Mouse (Mus musculus) hindbrain, embryonic 14.5 days (tissue): ENCODE data around the gene Itgb4. TPM values are rescaled to one million over a fixed set of nuclear protein-coding genes. Genes with fewer than 3 reads are reported as not detected.

Experiments used
- ATAC-seq: fragments of 200-750 bp; cut with Nextera tagmentation; 2 replicates; pipeline ENCODE4 v1.8.0; 2017; ENCODE audit warnings: moderate number of reproducible peaks, mild to moderate bottlenecking, moderate TSS enrichment, moderate library complexity; ENCODE audit not compliant: low FRiP score
- DNase-seq: peaks from one replicate; pipeline ENCODE4 v3.0.0-alpha.2; 2015; ENCODE audit warnings: low spot score
- H3K27ac ChIP-seq: fragments of 300-500 bp; sonication (generic); 2 replicates; pipeline ENCODE4 v1.5.1; 2014; ENCODE audit warnings: mild to moderate bottlenecking, moderate library complexity
- H3K27me3 ChIP-seq: fragments of 300-500 bp; sonication (generic); 2 replicates; pipeline ENCODE4 v1.6.1; 2014; ENCODE audit warnings: mild to moderate bottlenecking, low read length, mixed read lengths; ENCODE audit not compliant: control insufficient read depth, insufficient read depth
- H3K36me3 ChIP-seq: fragments of 300-500 bp; sonication (generic); replicated peaks from 2 replicates; pipeline ENCODE4 v1.6.1; 2014; ENCODE audit not compliant: control insufficient read depth, insufficient read depth
- H3K4me1 ChIP-seq: fragments of 300-500 bp; sonication (generic); replicated peaks from 2 replicates; pipeline ENCODE4 v1.6.1; 2014; ENCODE audit warnings: antibody characterized with exemption, low read length, mixed read lengths; ENCODE audit not compliant: control insufficient read depth, insufficient read depth
- H3K4me2 ChIP-seq: fragments of 300-500 bp; sonication (generic); replicated peaks from 2 replicates; pipeline ENCODE4 v1.6.1; 2014; ENCODE audit warnings: mild to moderate bottlenecking, moderate library complexity
- H3K4me3 ChIP-seq: fragments of 300-500 bp; sonication (generic); replicated peaks from 2 replicates; pipeline ENCODE4 v1.5.1; 2014; ENCODE audit warnings: mild to moderate bottlenecking, low read length
- H3K9ac ChIP-seq: fragments of 300-500 bp; sonication (generic); 2 replicates; pipeline ENCODE4 v1.6.1; 2014
- H3K9me3 ChIP-seq: fragments of 300-500 bp; sonication (generic); 2 replicates; pipeline ENCODE4 v1.6.1; 2016; ENCODE audit warnings: low read length; ENCODE audit not compliant: control insufficient read depth
- WGBS: fragments of 180-500 bp; shearing (Covaris S2); extraction: QIAGEN DNeasy Blood & Tissue Kit; methylation state at CpG from one replicate; pipeline ENCODE4 v1.1.7; 2014; 5-methylcytosine and 5-hydroxymethylcytosine counted together
- polyA plus RNA-seq: library from polyadenylated mRNA; unstranded; fragments of >200 nt; fragmentation: Nextera tagmentation; extraction: Ambion mirVana; gene quantifications from 2 replicates; pipeline ENCODE4 v1.2.1, GENCODE M21; 2014

The Itgb4 gene
- polyA plus RNA-seq, 1 experiment from 2014 or later: 1.6 TPM

DNA sequence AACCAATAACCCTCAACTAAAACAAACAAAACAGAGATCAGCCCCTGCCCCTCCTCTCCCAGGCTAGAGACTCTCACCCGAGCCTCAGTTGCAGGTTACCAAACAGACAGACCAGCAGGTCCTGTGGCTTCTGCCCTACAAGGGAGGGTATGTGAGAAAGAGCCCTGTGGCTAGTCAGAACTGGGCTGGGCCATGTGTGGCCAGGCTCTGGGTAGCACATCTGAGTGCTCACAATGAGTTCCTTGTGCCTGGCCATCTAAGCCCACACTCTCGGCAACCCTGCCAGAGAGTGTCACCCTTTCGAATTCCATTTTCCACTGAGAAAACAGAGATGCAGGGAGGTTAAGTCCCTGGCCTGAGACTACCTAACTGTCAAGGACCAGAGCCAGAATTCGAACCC is 17.6 kb downstream of the Itgb4 start:
- no peak overlapping the region for H3K9ac ChIP-seq
- DNase-seq (no peak), ATAC-seq (no peak)
- H3K36me3 ChIP-seq: no peaks in the 10 kb centered on the region
- H3K27ac ChIP-seq: no peak overlapping the region
- peaks cover 8% of the 10 kb centered on the region; the same call in 1 of the 2 replicates for H3K27me3 ChIP-seq
- H3K4me1 ChIP-seq: no peaks in the 10 kb centered on the region
- no peak overlapping the region for H3K4me3 ChIP-seq
- H3K4me2 ChIP-seq: no peak overlapping the region
- no peaks in the 10 kb centered on the region for H3K9me3 ChIP-seq
- 59% methylated on average over 4 of the region's 4 CpGs for WGBS

DNA sequence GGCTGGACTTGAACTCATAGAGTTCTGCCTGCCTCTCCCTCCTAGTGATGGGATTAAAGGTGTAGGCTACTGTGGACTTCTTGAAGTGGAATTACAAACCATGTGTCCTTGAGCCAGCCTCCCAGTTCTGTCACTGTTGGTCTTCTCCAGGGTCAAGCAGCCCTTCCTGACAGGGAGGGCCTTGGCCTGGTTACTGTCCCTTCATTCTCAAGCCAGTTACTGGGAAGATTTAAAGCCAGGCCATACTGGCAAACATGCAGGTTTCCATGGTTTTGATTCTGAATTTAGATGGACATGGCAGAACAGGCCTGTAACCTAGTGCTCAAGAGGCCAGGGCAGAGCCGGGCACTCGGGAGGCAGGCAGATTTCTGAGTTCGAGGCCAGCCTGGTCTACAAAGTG is 20.7 kb downstream of the Itgb4 start:
- Histone ChIP-seq H3K4me3 (no peak overlapping the region), H3K4me2 (no peak overlapping the region), H3K9ac (no peak overlapping the region), H3K9me3 (no peaks in the 10 kb centered on the region), H3K27ac (no peak overlapping the region), H3K4me1 (no peaks in the 10 kb centered on the region), H3K27me3 (peaks cover 6% of the 10 kb centered on the region; the same call in 1 of the 2 replicates), H3K36me3 (no peaks in the 10 kb centered on the region)
- WGBS: 97% methylated on average over 3 of the region's 3 CpGs
- ATAC-seq: no peak
- DNase-seq: no peak

DNA sequence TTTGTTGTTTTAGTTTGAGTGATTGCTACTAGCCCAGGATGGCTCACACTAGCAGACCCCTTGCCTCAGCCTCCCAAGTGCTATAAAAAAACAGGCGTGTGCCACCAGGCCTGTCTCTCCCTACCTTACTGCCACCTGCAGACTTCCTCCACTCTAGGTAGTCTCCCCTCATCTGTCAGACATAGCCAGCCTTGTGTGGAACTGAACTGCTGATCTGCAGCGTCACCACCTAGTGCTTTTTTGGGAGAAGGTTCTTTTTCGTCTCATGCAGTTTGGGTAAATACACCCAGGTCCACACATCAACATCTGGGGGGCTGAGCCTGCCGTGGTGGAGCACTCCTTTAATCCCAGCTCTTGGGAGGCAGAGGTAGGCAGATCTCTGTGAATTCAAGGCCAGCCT is 22.5 kb downstream of the Itgb4 start:
- WGBS: 86% methylated on average over 4 of the region's 4 CpGs
- no peak overlapping the region for H3K27ac ChIP-seq
- H3K4me1 ChIP-seq: no peaks in the 10 kb centered on the region
- ATAC-seq: no peak
- H3K4me3 ChIP-seq: no peak overlapping the region
- peaks cover 6% of the 10 kb centered on the region; the same call in 1 of the 2 replicates for H3K27me3 ChIP-seq
- H3K9ac ChIP-seq: no peak overlapping the region
- DNase-seq: no peak
- no peaks in the 10 kb centered on the region for H3K36me3 ChIP-seq
- no peaks in the 10 kb centered on the region for H3K9me3 ChIP-seq
- H3K4me2 ChIP-seq: no peak overlapping the region

DNA sequence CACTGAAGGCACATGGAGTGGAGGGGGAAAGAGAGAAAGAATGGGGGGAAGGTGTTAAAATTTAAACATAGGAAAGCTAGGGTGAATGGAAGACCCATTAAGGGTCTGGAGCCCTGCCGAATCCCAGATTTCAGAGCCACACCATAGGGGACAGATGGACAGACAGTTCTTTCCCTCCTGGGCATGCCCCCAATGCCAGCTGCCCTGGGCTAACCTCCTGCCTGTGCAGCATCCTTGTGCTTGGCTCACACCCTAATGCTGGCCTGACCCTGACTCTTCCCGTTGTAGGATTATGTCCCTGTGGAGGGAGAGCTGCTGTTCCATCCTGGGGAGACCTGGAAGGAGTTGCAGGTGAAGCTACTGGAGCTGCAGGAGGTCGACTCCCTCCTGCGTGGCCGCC is 23.2 kb downstream of the Itgb4 start:
- no peak overlapping the region for H3K4me2 ChIP-seq
- ATAC-seq: no peak
- peaks cover 6% of the 10 kb centered on the region; the same call in 1 of the 2 replicates for H3K27me3 ChIP-seq
- no peaks in the 10 kb centered on the region for H3K9me3 ChIP-seq
- WGBS: 71% methylated on average over 5 of the region's 5 CpGs
- H3K9ac ChIP-seq: no peak overlapping the region
- H3K27ac ChIP-seq: no peak overlapping the region
- no peak overlapping the region for H3K4me3 ChIP-seq
- no peaks in the 10 kb centered on the region for H3K36me3 ChIP-seq
- DNase-seq: no peak
- H3K4me1 ChIP-seq: no peaks in the 10 kb centered on the region

DNA sequence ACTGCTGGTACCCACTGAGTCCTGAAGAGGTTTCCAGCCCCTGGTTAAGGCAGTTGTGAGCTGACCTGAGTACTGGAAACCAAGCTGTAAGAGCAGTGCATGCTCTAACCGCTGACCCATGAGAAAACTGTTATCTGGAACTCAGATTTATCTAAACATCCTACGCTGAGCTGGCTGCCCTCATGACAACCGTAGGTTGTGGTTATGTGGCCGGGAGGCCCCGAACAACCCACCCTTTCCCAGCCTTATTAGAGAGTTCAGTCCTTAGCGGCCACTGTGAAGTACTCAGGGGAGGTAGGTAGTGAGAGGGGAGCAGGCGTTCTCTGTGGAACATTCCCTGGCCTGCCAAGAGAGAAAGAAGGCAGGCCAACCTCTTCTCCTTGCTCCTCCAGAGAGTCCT is 24.5 kb downstream of the Itgb4 start:
- no peak overlapping the region for H3K4me3 ChIP-seq
- no peaks in the 10 kb centered on the region for H3K4me1 ChIP-seq
- peaks cover 6% of the 10 kb centered on the region; the same call in 1 of the 2 replicates for H3K27me3 ChIP-seq
- no peaks in the 10 kb centered on the region for H3K9me3 ChIP-seq
- H3K9ac ChIP-seq: no peak overlapping the region
- no peak overlapping the region for H3K4me2 ChIP-seq
- no peak for DNase-seq
- H3K36me3 ChIP-seq: no peaks in the 10 kb centered on the region
- ATAC-seq: no peak
- 80% methylated on average over 7 of the region's 7 CpGs for WGBS
- H3K27ac ChIP-seq: no peak overlapping the region

DNA sequence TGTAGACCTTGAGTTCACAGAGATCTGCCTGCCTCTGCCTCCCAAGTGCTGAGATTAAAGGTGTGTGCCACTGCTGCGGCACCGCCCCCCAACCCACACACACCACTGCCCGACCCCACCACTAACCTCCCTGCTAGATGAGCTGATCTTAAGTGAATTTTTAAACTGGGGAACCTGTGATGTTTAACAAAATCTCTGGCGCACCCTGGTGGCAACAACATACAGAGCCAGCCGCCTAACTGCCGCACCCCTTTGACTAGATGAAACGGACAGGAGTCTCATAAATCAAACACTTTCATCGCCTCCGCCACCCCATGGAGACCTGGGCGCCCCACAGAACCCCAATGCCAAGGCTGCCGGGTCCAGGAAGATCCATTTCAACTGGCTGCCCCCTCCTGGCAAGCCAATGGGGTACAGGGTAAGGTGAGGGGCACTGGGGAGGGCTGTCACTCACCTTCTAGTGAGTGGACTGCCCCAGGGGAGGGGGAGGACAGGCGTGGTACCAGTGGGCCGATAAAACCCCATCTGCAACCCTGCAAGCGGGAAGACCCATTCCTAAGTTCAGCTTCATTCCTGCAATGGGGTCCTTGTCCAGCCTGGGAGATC is 25.1 kb downstream of the Itgb4 start:
- no peak overlapping the region for H3K4me3 ChIP-seq
- H3K36me3 ChIP-seq: no peaks in the 10 kb centered on the region
- no peaks in the 10 kb centered on the region for H3K9me3 ChIP-seq
- 16% methylated on average over 14 of the region's 14 CpGs for WGBS
- H3K27ac ChIP-seq: no peak overlapping the region
- peaks cover 6% of the 10 kb centered on the region; the same call in 1 of the 2 replicates for H3K27me3 ChIP-seq
- ATAC-seq (no peak), DNase-seq (peak; percentile 83)
- H3K9ac ChIP-seq: no peak overlapping the region
- H3K4me2 ChIP-seq: no peak overlapping the region
- 0 out of 2 replicates have a peak, but pooled peaks cover 3% of the 10 kb centered on the region for H3K4me1 ChIP-seq

DNA sequence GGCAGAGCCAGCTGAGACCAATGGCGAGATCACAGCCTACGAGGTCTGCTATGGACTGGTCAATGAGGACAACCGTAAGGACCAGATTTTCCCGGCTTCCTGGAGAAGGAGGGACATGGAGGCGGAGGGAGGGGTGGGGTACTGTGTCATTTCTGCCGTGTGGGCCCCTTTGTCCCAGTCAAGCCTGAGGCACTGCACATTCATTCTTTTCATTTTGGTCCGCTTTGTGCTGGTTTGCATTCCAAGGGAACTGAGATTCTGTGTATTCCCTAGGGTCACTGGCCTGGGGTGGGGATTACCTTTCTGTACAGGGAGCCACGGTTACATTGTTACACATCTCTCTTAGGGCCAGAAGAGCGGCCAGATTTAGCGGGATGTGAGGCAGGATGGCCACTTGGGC is 26.1 kb downstream of the Itgb4 start:
- Histone ChIP-seq H3K27me3 (peaks cover 6% of the 10 kb centered on the region; the same call in 1 of the 2 replicates), H3K4me2 (no peak overlapping the region), H3K27ac (no peak overlapping the region), H3K4me3 (no peak overlapping the region), H3K9me3 (no peaks in the 10 kb centered on the region), H3K4me1 (peaks cover 13% of the 10 kb centered on the region; the same call in 1 of the 2 replicates), H3K36me3 (no peaks in the 10 kb centered on the region), H3K9ac (no peak overlapping the region)
- ATAC-seq (no peak), DNase-seq (no peak)
- 31% methylated on average over 10 of the region's 10 CpGs for WGBS

DNA sequence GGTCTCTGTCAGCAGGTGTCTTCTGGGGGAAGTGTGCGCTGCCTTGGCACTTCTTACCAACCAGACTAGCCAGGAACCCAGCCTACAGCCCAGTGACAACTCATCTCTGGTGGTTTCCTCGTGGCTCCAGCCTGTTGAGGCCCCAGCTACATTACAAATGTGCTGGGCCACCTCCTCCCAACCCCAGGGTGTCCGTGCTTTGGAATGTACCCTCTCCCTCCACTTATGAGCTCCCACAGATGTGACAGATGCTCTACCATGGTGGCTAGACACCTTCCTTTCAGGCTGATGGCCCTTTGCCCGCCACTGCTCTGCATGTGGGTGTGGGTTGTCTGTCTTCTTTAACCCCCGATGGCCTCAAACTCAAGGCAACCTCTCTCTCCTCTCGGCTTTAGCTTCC is 27.2 kb downstream of the Itgb4 start:
- WGBS: 66% methylated on average over 6 of the region's 6 CpGs

DNA sequence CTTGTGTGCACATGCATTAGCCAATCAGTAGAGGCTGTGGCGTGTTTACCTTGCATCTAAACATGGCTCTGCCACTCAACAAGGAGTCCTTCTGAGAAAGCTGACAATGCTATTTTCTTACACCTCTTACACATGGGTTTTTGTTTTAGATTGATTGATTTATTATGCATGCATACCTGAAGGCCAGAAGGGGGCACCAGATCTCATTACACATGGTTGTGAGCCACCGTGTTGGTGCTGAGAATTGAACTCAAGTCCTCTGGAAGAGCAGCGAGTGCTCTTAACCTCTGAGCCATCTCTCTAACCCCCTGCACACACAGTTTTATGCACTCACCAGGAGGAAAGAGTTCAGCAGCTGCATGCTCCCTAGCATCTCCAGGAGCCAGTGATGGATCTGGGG is 28.4 kb downstream of the Itgb4 start:
- H3K27me3 ChIP-seq: peaks cover 6% of the 10 kb centered on the region; the same call in 1 of the 2 replicates
- WGBS: 85% methylated on average over 3 of the region's 3 CpGs
- H3K9ac ChIP-seq: no peak overlapping the region
- DNase-seq (no peak), ATAC-seq (no peak)
- H3K4me3 ChIP-seq: no peak overlapping the region
- no peaks in the 10 kb centered on the region for H3K36me3 ChIP-seq
- no peak overlapping the region for H3K4me2 ChIP-seq
- peaks cover 13% of the 10 kb centered on the region; the same call in 1 of the 2 replicates for H3K4me1 ChIP-seq
- H3K9me3 ChIP-seq: no peaks in the 10 kb centered on the region
- H3K27ac ChIP-seq: no peak overlapping the region

More for the DNA sequence above, 27.2 kb downstream of the Itgb4 start:
- no peak overlapping the region for H3K27ac ChIP-seq
- H3K4me2 ChIP-seq: no peak overlapping the region
- H3K4me3 ChIP-seq: no peak overlapping the region
- H3K36me3 ChIP-seq: no peaks in the 10 kb centered on the region
- H3K9ac ChIP-seq: no peak overlapping the region
- DNase-seq (no peak), ATAC-seq (no peak)
- H3K4me1 ChIP-seq: peaks cover 13% of the 10 kb centered on the region; the same call in 1 of the 2 replicates
- no peaks in the 10 kb centered on the region for H3K9me3 ChIP-seq
- H3K27me3 ChIP-seq: peaks cover 6% of the 10 kb centered on the region; the same call in 1 of the 2 replicates
